Mouse (Mus musculus): Measurements from ENCODE around the gene Fam213a. TPM values are rescaled to one million over a fixed set of nuclear protein-coding genes. Genes with fewer than 3 reads are reported as not detected.

Fam213a gene
- total RNA-seq, 4 experiments from 2014 or later = 24.7 to 39.2 (median 28.2) TPM

GRCm38 (mm10) chr14:41005716-41006115, 7.9 kb downstream of the Fam213a start:
- DNase-seq (ENCODE audit: low spot score) = no peak

- DNase-seq (ENCODE audit: low spot score) = no peak
These were observed 9.1 kb downstream of the Fam213a start for GRCm38 (mm10) chr14:41004201-41005141.

- no peak for DNase-seq (ENCODE audit: low spot score)
These were observed 12.0 kb downstream of the Fam213a start for GRCm38 (mm10) chr14:41001576-41001975.

GRCm38 (mm10) chr14:41000801-41001200, 12.8 kb downstream of the Fam213a start:
- no peak for DNase-seq (ENCODE audit: low spot score)

- DNase-seq (ENCODE audit: low spot score) = no peak
These were observed 13.5 kb downstream of the Fam213a start for GRCm38 (mm10) chr14:40999904-41000645.

GRCm38 (mm10) chr14:40996171-40996570, 17.4 kb downstream of the Fam213a start:
- no peak for DNase-seq (ENCODE audit: low spot score)

DNA sequence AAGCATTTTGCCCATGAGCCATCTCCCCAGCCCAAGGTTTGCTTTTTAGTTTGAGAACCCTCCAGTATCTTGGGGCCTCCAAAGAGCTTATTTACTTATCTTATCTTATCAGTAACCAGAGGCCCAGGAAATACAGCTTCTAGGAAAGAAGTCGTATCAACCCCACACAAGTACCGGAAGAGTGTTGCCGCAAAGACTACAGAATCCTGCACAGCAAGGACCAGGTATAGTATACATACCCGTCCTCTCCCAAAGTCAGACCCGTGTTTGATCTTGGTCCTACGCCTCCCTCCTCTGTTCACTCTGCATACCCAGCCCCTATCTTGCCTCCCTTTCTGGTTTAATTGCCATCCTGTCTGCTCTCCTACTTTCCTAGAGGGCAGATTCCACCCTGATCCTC, 21.1 kb downstream of the Fam213a start:
- no peak for DNase-seq (ENCODE audit: low spot score)

- no peak for DNase-seq (ENCODE audit: low spot score)
These were observed 24.8 kb downstream of the Fam213a start for GRCm38 (mm10) chr14:40988780-40989179.

- DNase-seq (ENCODE audit: low spot score) = no peak
These were observed 26.4 kb downstream of the Fam213a start for GRCm38 (mm10) chr14:40987184-40987583.

DNA sequence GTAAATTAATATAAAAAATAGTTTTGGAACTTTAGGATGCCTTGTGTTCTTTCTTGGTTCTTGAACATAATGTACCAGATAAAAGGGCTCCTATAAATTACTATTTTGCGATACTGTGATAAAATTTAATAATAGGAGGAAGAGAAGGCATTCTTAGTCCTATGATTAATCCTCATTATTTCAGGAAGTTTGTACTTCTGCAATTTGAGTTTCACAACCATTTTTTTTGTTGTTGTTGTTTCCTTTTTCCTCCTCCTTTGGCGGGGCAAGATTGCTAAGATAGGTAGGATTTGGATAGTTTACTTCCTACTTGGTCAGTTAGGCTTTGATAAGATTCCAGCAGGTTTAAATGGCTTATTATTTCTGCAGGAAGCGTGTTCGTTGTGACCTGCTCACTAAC, 28.0 kb downstream of the Fam213a start:
- no peak for DNase-seq (ENCODE audit: low spot score)

DNA sequence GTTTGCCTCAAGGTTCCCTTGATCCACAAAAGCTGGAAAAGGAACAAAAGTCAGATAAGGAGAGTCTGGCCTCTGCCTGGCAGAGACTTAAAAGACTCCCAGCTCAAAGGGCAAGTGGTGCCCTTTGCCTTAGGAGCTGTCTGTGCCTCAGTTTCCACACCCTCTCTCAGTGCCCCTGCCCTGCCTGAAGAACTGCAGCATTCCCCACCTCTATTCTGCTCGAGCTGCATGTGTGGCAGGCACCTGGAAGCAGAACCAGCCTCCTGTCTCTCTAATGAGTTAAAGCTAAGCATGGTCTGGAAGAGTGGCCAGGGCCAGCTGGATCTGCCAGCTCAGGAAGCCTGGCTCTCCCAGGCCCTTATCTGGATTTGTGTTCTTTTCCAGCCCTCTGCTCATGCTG, 33.9 kb downstream of the Fam213a start:
- DNase-seq (ENCODE audit: low spot score) = no peak

GRCm38 (mm10) chr14:40979002-40979401, 34.6 kb downstream of the Fam213a start:
- DNase-seq (ENCODE audit: low spot score) = no peak

DNA sequence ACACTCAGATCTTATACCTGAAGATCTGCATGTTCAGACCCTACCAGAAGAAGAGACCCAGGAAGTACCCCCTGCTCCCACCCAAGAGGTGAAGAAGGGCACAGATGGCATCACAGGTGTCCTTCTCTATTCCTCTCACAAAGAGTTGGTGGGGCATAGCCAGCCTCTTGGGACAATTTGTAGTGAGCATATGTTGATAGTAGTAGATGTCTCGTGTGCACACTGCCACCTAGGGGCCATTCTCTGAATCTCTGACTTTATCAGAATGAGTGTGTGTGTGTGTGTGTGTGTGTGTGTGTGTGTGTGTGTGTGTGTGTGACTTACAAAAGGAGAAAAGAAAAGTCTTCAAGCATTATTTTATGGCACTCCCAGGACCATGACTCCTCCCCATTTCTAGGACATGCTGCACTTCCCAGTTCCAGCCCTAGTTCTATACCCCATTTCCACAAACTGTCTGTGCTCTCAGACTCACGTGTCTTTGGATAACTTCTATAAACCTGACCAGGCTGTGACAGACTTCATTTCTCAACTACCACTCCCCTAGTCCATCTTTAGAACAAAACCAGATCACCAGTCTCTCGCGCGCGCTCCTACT, 38.4 kb downstream of the Fam213a start:
- peak; percentile 70 for DNase-seq (ENCODE audit: low spot score)

- no peak for DNase-seq (ENCODE audit: low spot score)
These were observed 45.5 kb downstream of the Fam213a start for GRCm38 (mm10) chr14:40968051-40968450.

DNA sequence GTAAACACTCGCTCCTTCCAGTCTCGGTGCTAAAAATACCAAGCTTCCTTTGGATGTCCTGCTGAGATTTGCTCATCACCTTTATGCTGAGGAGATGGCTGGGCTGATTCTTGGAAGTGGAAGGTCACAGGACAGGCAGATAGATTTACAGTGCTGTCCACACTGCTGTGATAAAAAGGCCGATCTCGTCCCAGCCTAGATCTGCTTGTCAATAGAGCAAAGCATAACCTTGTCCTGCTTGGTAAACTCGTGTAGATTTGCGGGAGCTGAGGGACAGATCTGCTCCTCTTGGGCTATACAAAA, 46.0 kb downstream of the Fam213a start:
- no peak for DNase-seq (ENCODE audit: low spot score)

- peak; percentile 98 for DNase-seq (ENCODE audit: low spot score)
These were observed 46.6 kb downstream of the Fam213a start for GRCm38 (mm10) chr14:40966862-40967597.

DNA sequence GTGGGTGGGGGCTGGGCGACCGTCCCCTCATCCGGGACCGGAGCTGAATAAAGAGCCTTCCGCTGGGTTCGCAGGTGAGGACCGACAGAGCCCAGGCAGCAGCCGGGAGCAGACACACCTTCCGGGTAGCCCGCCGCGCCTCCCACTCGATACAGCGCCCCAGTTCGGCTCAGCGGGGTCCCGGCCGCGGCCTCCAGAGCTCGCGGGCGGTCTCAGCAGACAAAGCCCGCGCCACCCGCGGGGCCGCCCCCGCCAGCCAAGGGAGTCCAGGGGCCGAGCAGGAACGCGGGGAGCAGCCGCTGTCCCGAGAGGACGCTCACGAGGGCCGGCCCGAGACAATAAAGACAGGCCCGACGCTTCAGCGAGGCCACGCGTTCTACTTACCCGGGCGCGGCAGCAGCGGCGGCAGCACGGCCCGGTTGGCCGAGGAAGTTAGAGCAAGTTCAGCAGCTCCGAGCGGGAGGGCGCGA, 47.2 kb downstream of the Fam213a start, which contains the start of gene Tspan14:
Tspan14 (minus strand) TSS at position 416 of the 470 bp plus-strand sequence.
- no peak for DNase-seq (ENCODE audit: low spot score)

DNA sequence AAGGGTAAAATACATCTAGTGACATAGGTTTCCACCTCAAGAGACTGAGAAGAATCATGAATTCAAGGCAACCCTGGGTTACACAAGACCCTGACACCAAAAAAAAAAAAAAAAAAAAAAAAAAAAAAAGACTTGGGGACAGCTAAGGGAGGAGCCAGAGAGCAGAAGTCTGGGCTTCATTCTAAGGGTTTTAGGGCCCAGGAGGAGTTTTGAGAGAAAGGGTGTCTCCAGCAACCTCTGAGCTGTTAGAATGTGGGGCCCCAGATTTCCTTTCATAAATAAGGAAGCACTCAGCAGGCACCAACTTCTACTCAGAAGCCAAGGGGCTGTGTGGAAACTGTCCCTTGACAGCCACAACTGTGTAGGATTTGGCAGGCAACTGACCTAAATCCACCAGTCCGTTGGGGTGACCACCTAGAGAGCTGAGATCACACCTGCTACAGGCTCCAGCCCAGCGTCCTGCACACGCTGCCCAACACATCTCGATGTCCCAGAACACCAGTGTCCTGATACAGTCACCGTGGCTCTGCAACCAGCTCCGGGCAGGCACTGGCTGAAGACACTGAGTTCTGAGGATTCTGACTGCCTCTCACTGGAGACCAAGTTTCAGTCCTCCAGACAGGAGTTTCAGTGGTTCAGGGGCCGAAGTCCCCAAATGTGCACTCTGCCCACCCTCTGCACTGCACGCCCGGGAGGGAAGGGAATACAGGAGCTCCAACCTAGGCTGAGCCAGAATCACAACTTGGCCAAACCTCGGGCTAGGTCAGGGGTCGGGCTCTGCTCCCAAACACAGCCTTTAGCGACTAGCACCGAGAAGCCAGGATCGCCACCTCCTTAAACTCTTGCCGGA, 47.9 kb downstream of the Fam213a start:
- DNase-seq (ENCODE audit: low spot score) = no peak

- DNase-seq (ENCODE audit: low spot score) = no peak
These were observed 48.7 kb downstream of the Fam213a start for GRCm38 (mm10) chr14:40964881-40965280.

DNA sequence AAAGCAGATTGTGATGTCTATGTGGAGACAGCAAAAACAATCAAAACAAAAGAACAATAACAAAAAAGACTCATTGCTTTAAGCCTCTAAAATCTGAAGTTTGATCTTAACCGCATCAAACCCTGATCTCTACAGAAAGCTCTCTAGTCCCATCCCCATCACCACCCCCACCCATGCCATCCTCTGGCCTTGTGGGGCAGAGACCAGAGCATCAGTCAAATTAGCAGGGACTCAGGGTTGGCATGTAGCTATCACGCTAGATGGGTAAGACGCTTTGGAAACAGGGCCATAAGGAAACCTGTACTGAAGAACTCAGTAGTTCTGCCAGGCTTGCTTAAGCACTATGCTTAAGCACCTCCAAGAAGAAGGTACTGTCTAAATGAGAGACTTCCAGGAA, 49.4 kb downstream of the Fam213a start:
- no peak for DNase-seq (ENCODE audit: low spot score)

Measured in heart, adult 8-10 months (tissue).